In the genomic region with DNA sequence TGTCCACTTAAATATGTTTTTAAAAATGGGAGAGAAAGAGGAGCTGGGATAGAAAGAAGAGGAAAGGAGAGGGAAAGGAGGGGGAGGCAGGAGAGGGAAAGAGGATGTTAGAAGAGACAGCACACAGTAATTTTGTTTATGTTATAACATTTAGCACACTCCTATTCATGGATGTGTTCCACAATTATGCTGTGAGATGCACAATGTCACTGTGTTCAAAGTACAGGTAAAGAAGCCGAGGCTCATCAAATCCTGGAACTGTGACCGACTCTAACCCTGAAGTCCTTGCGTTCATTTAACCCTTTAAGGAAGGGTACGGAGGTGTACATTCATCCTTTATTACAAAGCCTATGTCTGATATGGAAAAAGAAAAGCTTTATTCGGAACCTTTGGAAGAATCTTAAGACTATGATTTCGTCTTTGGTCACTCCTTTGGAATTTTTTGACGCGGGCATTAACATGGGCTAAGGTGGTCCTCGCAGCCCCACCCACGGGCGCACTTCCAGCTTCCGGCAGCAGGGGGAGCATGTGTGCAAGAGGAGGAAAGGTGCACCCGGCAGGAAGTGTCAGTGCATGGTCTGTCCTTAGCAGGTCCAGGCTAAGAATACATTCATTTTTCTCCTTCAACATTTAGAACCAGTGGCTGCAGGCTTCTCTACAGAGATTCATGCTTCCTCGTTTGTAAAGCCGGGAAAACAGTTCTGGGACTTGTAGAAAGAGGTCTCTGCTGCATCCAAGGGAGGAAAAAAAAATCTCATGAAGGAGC, we compare ENCODE assay signal across 7 mouse cellular contexts.
DNase-seq lines count a peak whose midpoint lies in the region; ATAC-seq lines count a peak whose summit lies in the region.

No protein-coding gene starts in this region.

- H3K4me1 ChIP-seq in intestine, embryonic 15.5 days (replicated peaks), result peaks cover 22% of the 10 kb centered on the region
- H3K4me1 ChIP-seq in midbrain, embryonic 10.5 days, result peaks cover 40% of the 10 kb centered on the region

- no peaks in the 10 kb centered on the region for H3K27me3 ChIP-seq in intestine, embryonic 15.5 days (replicated peaks)
- peaks cover 5% of the 10 kb centered on the region; the same call in 1 of the 2 replicates for H3K27me3 ChIP-seq in midbrain, embryonic 10.5 days (ENCODE audit: low read depth, poor library complexity, severe bottlenecking)

- peak overlapping the region; percentile 20 for H3K4me3 ChIP-seq in intestine, embryonic 15.5 days (replicated peaks)
- H3K4me3 ChIP-seq in midbrain, embryonic 10.5 days, result peak overlapping the region; percentile 47

- H3K27ac ChIP-seq in intestine, embryonic 15.5 days, result peak overlapping the region; percentile 73
- H3K27ac ChIP-seq in midbrain, embryonic 10.5 days (replicated peaks), result peak overlapping the region; percentile 86

- H3K36me3 ChIP-seq in intestine, embryonic 15.5 days, result no peaks in the 10 kb centered on the region
- no peaks in the 10 kb centered on the region for H3K36me3 ChIP-seq in midbrain, embryonic 10.5 days

- no peak overlapping the region for H3K9ac ChIP-seq in intestine, embryonic 15.5 days

- peak overlapping the region; percentile 53 for H3K4me2 ChIP-seq in intestine, embryonic 15.5 days (replicated peaks)

- ATAC-seq in intestine, embryonic 15.5 days, result peak; percentile 68

- peak; percentile 82 to 94 for DNase-seq in adrenal gland, adult (ENCODE audit: inconsistent age in 2 of 2, low spot score in 1 of 2)
- peak; percentile 91 for DNase-seq in embryo, embryonic 10.5 days (ENCODE audit: low spot score)
- DNase-seq in gastrocnemius, postnatal 25 days, result peak; percentile 67
- DNase-seq in left cerebral cortex, postnatal 36 days (ENCODE audit: low spot score in 2 of 2), result peak; percentile 55 to 70
- DNase-seq in midbrain, embryonic 10.5 days (ENCODE audit: low spot score), result peak; percentile 89
- peak; percentile 88 for DNase-seq in right cerebral cortex, postnatal 4 days

- no peaks in the 10 kb centered on the region for H3K9me3 ChIP-seq in intestine, embryonic 15.5 days
- no peaks in the 10 kb centered on the region for H3K9me3 ChIP-seq in midbrain, embryonic 10.5 days (replicated peaks)

- intact Hi-C loops in left cerebral cortex, postnatal 36 days (cut with DNase I), result loop anchor here (2.0 to 5.0 kb wide), 2 partner anchors 307 to 356 kb away; no protein-coding TSS in a partner anchor

- WGBS in intestine, embryonic 15.5 days, result 1% methylated on average over 15 of the region's 15 CpGs
- 4% methylated on average over 15 of the region's 15 CpGs for WGBS in midbrain, embryonic 10.5 days

Comparison
In these comparisons a context has a peak if more than half of its experiments do, and no peak if none do; other contexts are left out.
1. Peak in every context shown above with its lines: DNase-seq, ATAC-seq, H3K4me3 ChIP-seq and H3K27ac ChIP-seq.